Mouse (Mus musculus): ENCODE results near the gene Hoxa3.

The Hoxa3 gene

DNA sequence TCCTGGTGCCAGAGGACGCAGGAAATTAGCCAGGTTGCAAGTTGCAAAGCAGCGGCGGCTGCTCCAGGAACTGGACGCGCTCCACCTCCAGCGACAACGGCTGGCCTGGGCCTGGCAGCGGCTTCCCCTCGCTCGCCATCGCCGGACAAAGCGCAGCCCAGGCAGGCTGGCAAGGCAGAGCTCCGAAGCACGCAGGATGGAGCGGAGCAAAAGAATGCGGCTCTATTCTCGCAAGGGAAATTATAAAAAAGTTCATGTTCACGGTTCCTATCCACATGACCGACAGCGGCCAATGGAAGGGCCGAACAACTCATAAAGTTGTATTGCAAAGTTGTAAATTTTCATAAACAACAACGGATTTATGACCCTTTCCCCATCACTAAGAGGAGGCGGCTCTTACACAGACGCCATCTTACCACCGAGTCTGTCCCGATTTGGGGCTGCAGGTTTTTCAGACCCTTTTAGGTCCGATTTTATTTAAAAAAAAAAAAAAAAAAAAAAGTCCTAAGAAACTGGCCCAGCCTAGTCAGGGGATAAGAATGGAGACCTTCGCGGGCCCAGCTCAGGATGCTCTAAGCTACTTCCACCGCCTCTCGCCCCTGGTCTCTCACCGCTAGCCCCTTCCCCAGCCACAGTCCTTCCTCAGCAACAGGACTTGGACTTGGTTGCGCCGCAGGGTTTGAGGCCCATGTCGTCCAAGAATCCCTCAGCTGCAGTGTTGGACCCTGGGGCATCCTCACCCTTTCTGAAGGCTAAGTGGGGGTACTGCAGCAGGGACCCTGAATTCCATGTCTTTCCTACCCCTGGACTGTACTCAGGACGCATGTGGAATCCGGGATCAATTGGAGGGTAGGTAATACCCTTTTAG lies at the start of gene Hoxa3, which contains the start of gene Gm28308:
Gene Hoxa3, minus strand, starts transcription at position 218 of the 868 bp plus-strand sequence.
Gene Gm28308, minus strand, starts transcription at position 221 of the 868 bp plus-strand sequence.
- in situ Hi-C loops (cut with MseI, MboI): loop anchor here in 1 of 2 experiments (25.0 kb wide), 1 partner anchor 601 kb away; no protein-coding TSS in a partner anchor

DNA sequence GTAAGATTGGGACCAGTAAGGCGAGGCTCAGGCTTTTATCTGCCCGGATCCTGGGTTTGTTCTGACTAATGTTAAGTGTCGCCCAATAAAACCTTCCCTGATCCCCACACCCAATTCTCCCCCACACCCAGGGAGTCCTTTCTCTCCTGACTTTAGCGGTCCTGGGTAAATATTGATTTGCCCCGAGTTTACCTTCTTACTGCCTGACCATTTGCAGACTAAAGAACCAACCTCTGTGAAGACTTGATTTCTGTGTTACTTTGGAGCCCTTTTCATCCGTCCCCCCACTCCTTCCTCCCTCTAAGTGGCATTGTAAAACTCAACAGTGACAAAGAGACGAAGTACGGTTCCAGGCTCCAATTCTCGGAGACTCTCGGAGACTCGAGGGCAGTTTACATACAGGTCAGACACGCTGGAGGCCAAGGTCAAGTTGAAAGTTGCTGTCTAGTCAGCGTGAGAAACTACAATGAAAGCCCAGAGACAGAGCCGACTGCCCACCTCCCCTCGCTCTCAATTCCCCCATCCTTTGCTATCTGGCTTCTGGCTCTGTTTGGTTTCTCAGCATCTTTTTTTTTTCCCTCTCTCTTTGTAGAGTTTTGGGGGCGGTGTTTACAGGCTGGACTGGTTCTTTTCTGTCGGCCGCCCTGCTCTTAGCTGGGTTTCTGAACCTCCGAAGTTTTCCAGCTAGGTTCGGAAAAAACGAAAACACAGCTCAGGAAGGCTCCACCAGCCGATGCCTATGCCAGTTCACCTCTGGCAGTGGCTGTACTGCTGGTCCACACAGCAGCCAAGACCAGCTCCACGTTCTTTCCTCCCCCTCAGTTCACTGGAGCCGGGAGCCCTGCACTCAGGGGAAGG lies 49.6 kb upstream of the Hoxa3 start:
- in situ Hi-C loops (cut with MseI, MboI): loop anchor here (25.0 kb wide), 3 partner anchors 325 to 575 kb away; no protein-coding TSS in a partner anchor

DNA sequence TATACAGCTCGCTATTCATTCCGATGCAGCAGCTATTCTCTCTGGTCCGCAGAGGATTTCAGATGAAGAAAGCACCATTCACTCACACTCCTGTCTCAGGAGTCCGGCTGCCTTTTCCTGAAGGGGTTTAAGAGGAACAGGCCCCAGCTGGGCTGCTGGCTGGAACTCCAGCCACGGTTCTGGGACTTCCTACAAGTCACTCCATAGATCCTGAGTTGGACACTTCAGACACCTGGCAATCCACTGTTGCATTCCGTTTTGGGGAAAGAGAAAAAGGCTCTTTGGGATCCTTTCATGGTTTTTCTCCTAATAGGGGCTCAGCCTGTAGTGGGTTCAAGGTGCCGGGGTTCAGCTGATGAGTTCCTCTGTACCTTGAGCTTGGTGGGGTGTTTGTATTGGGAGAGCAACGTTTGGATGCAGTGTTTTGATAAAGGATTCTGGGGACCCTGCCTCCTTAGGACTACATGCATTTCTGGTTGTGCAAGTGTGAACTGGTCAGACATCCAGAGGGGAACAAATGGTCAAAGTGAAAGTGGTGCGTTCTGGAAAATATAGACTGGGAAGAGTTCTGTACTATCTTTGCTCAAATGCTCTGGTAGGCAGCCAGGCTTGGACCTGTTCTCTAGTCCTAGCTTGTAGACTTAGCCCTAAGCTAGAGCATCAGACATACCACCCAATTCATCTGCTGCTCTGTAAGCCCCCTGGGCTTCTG lies 48.8 kb upstream of the Hoxa3 start:
- in situ Hi-C loops (cut with MseI, MboI): loop anchor here (25.0 kb wide), 3 partner anchors 325 to 575 kb away; no protein-coding TSS in a partner anchor

DNA sequence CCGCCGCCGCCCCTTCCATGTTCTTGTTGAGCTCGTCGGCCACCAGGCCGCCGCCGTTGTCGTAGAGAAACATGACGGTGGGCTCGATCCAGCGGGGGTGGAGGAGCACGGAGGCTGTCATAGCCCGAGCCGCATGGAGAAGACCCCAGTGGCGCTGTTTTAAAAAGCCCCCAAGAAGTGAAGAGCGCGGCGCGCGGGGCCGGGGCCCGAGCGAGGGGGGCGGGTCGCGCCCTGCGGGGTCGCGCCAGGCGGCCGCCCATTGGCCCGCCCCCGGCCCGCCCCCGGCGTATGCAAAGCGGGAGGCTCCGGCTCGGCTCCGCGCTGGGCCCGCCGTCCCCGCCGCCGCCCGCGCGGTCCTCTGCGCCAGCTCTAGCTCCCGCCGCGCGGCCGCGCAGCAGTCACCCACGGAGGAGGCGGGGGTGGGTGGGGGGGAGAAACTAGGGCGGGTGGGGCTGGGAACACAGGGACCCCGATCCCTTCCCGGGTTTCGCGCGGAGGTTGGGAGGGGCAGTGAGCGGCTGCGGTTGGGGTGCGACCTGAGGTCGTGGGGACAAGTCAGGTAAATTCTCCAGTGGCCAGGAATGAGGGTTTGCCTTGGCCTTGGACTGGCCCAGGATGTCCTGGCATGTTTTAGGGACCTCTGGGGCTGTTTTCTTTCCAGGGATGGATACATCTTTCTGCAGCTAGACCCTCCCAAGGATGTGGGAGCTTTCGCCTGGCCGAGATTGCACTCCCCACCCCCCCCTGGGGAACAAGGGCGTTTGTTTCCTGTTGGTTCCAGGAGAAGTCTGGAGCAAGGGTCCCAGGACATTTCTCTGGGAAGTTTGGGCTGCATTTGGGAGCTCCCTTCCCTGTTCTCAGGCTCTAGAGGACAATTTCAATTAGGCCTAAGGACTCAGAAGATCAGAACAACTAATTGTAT lies 47.8 kb upstream of the Hoxa3 start, which contains the start of gene Hoxa13:
Gene Hoxa13, minus strand, starts transcription at position 227 of the 922 bp plus-strand sequence.
- in situ Hi-C loops (cut with MseI, MboI): loop anchor here (25.0 kb wide), 3 partner anchors 326 to 576 kb away; no protein-coding TSS in a partner anchor

DNA sequence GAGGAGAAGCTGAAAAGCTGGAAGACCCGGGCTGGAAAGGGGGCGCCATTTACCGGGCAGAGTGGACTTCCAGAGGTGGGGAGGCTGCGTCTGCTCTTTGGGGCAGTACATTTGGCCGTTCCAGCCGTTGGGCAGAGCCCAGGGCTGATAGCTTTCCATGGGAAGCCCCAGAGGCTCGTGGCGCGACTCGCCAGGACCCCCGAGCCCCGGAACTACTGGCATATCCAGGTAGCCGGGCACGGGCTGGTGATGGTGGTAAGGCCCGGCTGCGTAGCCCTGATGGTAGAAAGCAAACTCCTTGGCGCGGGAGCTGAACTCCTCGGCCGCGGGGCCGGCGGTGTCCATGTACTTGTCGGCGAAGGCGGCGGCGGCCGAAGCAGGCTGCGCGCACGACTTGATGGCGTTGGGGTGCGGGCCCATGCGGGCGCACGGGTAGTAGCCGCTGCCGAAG lies 46.7 kb upstream of the Hoxa3 start:
- in situ Hi-C loops (cut with MseI, MboI): loop anchor here (25.0 kb wide), 3 partner anchors 327 to 577 kb away; no protein-coding TSS in a partner anchor

DNA sequence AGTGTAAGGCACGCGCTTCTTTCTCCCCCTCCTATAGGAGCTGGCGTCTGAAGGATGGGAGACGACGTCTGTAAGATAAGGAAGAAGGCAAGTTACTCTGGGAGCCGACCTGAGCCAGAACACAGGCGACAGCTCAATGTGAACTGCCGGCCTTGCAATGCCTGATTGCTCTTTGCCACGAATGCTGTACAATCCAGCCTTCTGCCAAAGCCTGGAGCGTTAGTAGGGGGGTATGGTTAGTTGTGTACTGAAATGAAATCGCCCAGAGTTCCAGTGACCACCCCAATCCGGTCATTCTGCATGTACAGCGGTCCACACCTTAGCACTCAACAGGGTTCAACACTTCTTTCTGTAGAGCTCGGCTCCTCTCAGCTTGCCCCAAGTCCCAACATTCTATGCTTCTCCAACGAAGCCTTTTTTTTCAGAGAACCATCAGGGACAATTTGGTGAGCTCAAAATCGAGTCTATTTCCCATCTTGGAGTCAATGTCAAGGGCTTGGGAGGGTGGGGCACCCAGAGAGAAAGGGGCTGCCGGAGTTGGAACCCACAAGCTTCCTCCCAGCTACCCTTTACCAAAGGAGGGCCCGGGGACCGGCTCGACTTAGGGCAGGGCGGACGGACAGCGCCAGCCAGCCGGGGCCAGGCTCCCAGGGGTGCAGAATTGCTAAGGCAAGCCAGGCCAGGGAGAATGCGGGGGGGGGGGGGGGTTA lies 46.1 kb upstream of the Hoxa3 start:
- in situ Hi-C loops (cut with MseI, MboI): loop anchor here (25.0 kb wide), 3 partner anchors 328 to 578 kb away; no protein-coding TSS in a partner anchor

DNA sequence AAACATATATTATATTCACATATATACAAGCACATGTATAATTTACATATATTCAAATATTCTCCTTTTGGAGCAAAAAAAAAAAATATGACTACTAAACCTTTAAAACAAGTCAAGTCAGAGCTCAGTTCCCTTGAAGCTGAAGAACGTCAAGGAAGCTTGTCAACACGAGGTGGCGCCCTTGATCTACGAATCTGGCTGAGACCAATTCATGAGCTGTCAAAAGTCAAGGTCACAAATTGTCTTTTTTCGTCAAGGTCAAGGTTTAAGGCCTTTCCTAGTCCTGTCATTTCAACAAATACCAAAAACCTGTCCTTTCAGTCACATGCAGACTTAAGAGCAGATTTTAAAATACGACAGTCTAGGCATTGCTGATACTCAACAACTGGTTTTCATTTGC lies 43.8 kb upstream of the Hoxa3 start:
- in situ Hi-C loops (cut with MseI, MboI): loop anchor here (25.0 kb wide), 3 partner anchors 330 to 580 kb away; no protein-coding TSS in a partner anchor

DNA sequence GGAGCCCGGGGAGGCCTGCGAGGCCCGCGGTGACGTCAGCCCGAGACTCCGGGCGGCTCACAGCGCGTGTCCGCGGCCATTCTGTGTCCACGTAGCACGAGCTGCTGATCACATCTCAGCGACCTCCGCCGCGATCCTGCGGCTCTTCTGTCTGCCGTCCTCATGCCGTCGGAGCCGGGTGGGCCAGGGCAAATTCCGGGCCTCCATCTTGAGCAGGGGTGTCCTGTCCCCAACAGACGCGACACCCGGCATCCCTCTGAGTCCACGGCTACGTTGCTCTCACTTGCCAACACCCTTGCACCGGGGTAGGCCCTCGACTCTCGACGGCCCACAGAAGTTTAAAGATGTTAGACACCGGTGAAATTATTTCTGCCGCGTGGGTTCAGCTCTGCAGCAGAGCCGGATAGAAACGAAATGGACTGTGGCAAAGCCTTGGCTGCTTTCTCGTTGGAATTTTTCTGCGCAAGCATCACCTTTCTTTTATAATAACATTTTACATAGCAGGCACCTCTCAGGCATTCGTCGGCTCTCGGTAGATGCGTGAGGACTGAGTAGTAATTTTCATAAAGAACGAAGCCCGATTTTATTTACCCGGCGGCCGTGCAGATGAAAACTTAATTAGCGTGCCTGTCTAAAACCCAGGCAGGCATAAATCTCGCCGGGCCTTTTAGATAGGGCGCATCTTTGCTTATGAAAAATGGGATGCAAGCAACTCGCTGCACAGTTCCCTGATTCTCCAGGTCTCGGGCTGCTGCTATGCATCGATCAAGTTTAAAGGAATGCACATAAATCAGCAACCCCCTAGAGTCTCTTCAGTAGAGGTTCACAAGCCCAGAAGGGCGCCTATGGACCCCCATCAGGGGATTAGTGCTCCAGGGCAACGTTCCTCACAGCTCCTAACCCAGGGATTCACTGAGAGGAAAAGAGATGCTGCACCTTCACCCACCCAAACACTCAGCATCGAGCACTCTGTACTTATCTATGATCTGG lies 40.7 kb upstream of the Hoxa3 start:
- in situ Hi-C loops (cut with MseI, MboI): loop anchor here (25.0 kb wide), 3 partner anchors 333 to 583 kb away; no protein-coding TSS in a partner anchor

DNA sequence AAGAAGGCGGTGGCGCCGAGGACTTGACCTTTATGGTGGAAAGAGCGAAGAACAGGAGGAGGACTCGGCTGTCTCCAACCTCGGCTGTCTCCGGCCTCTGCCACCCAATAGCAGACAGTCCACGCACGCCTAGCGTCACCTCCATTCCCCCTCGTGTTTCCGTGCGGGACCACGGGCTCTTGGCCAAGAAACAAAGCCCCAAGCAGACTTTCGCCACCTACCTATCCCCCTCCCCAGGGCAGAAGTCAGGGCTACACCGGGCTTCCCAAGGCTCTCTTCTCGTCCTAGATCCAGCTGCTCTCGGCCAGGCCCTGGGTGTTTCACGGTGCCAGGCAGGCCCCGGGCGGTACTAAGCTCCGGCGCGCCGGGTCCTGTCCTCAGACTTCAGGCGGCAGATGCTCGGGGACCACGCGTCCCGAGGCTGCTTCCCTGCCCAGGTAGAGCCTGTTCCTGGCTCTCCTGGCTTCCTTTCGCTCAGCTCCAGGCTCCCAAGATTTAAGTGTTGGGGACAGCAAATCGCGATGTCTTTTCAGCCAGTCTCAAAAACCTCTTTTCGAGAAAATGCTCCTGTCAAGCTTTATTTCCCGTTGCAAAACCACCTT lies 39.7 kb upstream of the Hoxa3 start:
- in situ Hi-C loops (cut with MseI, MboI): loop anchor here (25.0 kb wide), 3 partner anchors 334 to 584 kb away; no protein-coding TSS in a partner anchor

DNA sequence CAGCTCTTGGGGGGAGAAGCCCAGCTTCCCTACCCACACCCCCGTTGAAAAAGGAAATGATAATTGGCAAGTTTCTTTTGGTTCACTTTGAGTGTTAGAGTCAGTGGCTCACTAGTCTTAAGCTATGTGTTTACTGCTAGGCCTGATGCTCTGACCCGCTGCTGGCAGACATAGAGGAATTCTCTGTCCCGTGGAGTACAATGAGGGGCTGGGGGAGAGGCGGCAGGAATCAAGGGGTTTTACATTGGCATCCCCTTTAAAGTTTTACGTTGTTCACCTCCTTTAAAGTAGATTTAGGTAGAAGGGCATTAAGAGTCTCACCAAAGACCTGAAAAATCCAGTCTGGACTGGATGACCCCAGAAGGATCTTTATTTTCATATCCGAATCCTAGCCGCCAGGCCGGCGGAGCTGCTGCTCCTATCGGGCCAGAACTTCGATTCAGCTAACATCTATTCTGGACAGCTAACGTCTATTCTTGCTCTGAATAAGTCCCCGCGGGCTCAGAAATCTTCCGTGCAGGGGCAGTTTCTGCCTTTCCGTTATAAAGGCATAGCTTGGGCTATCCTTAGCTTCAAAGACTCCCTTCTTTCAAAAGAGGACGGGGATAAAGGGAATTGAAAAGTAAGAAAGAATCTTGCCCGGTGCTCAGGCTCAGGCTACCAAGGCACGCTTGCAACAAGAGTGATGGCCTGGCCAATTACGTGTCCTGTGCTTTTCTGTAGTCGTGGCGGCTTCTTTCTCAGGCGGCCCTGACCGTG lies 39.1 kb upstream of the Hoxa3 start:
- in situ Hi-C loops (cut with MseI, MboI): loop anchor here (25.0 kb wide), 3 partner anchors 335 to 585 kb away; no protein-coding TSS in a partner anchor

DNA sequence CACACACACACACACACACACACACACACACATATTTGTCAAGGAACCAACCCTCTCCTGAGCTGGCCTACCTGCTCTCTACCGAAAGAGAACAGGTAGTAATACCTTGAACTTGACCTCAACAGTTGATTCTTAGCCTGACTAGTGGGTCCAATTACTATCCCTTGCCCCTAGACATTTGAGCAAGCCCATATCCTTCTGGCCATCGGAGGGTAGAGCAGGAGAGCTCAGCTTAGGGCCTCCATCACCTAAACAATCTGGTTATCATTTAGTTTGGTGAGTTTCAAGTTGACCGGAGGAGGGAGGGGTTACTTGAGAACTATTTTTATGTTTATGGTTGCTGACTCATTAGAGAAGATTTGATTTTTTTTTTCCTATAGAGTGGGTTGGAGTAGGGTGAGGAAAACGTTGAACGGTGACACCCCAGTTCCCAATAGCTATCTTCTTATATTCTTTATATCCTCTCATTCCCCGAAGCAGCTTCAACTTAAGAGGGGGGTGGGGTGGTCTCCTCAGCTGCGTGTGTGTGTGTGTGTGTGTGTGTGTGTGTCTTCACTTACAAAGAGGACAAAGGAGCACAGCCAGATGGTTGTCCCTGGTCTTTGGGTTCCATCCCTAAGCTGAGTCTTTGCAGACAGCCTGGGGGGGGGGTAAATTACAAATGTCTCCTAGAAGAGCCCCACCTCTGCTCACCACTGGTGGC lies 38.2 kb upstream of the Hoxa3 start:
- in situ Hi-C loops (cut with MseI, MboI): loop anchor here (25.0 kb wide), 3 partner anchors 336 to 586 kb away; no protein-coding TSS in a partner anchor

DNA sequence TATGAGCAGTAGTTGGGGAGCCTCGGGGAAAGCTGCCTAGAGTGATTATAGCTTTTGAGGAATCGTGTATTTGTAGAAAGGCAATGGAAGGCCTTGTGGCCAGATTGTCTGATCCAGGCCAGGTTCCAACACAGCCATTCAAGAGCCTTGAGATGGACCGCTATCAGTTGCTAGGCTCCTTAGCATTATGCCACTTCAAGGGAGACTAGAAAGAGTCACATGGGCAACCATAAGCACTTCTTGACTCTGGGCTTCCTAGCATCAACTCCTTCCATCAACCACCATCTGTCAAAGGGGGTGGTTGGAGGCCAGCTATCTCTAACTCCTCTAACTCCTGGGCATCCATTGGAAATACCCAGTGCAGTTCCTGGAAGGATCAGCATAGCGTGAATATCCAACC lies 36.7 kb upstream of the Hoxa3 start:
- in situ Hi-C loops (cut with MseI, MboI): loop anchor here (25.0 kb wide), 3 partner anchors 337 to 587 kb away; no protein-coding TSS in a partner anchor

DNA sequence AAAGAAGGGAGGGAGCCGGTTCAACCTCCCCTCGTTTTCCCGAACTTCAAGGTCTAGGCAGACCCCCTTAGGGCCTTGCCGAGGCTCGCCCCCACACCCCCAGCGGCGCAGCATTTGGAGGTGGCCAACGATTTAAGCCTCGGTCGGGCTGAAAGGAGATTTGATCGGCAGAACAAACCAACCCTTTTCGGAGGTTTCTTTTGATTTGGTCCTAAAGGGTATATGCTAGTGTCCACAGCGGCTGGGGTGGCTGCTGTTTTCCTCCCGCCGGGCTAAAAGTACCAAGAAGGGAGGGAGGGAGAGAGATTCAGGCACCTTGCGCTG lies 36.2 kb upstream of the Hoxa3 start:
- in situ Hi-C loops (cut with MseI, MboI): no loop called here

DNA sequence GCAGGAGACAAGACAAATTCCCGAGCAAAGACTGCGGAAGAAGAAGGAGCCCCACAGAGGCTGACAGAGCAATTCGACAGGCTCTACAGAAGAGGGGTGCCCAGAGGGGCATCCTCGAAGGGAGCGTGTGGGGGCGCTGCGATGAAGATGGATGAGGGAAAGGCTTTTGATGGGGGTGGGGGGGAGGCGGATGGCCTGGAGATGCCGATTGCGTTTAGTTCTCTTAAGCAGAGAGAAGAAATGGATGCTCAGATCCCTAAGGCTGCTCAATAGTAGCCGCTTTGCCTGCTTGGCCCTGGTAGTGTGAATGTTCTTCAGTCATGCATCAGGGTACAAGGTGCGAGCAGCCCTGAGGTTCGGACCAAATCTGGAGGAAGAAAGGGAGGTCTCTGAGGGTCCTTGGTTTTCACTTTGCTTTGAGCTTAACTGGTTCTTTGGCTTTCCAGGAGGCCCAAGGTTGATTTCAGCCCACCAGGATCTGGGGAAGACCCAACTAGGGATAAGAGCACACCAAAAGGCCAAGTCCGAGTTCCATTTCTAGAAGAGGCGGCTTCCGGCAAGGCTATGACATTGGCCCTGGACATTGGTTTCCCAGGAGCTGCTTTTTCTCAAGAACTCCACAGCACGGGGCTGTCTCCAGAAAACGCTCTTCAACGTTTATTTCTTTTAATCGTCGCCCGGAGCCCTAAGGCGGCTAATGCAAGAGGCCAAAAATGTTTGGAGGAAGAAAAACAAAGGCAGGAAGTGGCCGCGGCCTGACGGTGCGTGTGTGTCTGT lies 35.7 kb upstream of the Hoxa3 start:
- in situ Hi-C loops (cut with MseI, MboI): no loop called here
